In the genomic region with DNA sequence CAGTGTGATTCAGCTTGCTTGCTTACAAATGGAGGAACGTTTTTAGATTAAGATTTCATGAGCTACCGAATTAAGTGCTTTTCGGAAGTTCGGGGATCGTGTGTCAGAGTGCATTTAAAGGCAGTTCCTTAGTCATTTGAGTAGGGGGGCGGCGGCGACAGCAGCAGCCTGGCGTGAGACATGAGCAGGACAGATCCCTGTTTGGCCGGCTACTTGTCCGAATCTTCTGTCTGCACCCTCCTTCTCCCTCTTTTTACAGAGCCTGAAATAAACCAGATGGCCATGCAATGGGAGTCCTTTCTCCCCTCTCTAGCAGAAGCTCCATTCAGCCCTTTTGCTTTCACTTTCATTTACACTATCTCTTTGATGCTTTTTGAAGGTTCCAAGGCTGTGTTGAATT, we compare ENCODE assay signal across 8 mouse cellular contexts. TPM values are rescaled to one million over a fixed set of nuclear protein-coding genes. Genes with fewer than 3 reads are reported as not detected.
A peak's percentile ranks its signal among the peaks of the same experiment; 100 is the strongest.
DNase-seq lines count a peak whose midpoint lies in the region; ATAC-seq lines count a peak whose summit lies in the region.

No protein-coding gene starts in this region.

- H3K4me3 ChIP-seq in kidney, embryonic 15.5 days (replicated peaks) = peak overlapping the region; percentile 35
- peak overlapping the region; percentile 39 for H3K4me3 ChIP-seq in heart, embryonic 12.5 days
- H3K4me3 ChIP-seq in liver, embryonic 11.5 days (ENCODE audit: low read depth, low read length) = peak overlapping the region; percentile 89
- H3K4me3 ChIP-seq in stomach, embryonic 16.5 days (replicated peaks; ENCODE audit: low read length) = peak overlapping the region; percentile 83

- no peak for DNase-seq in kidney, adult 9 months
- no peak for DNase-seq in liver, embryonic 11.5 days (ENCODE audit: low spot score)
- DNase-seq in layer of hippocampus, postnatal 10 days (ENCODE audit: low spot score in 2 of 2) = no peak

- H3K4me2 ChIP-seq in kidney, embryonic 15.5 days = peak overlapping the region; percentile 87
- H3K4me2 ChIP-seq in heart, embryonic 12.5 days = peak overlapping the region; percentile 91
- peak overlapping the region; percentile 95 for H3K4me2 ChIP-seq in liver, embryonic 11.5 days
- peak overlapping the region; percentile 85 for H3K4me2 ChIP-seq in stomach, embryonic 16.5 days (ENCODE audit: low read depth, low read length)

- peak overlapping the region; percentile 39; the same call in 1 of the 2 replicates for H3K27ac ChIP-seq in kidney, embryonic 15.5 days
- H3K27ac ChIP-seq in heart, embryonic 12.5 days (ENCODE audit: poor library complexity, severe bottlenecking) = peak overlapping the region; percentile 32; the same call in 1 of the 2 replicates
- no peak overlapping the region for H3K27ac ChIP-seq in liver, embryonic 11.5 days (ENCODE audit: low read depth, low read length)
- peak overlapping the region; percentile 81 for H3K27ac ChIP-seq in stomach, embryonic 16.5 days (ENCODE audit: low read length)

- no peaks in the 10 kb centered on the region for H3K27me3 ChIP-seq in kidney, embryonic 15.5 days
- H3K27me3 ChIP-seq in heart, embryonic 12.5 days (replicated peaks) = no peaks in the 10 kb centered on the region
- no peaks in the 10 kb centered on the region for H3K27me3 ChIP-seq in liver, embryonic 11.5 days (replicated peaks; ENCODE audit: control insufficient read depth, insufficient read depth, low read length)
- H3K27me3 ChIP-seq in stomach, embryonic 16.5 days (ENCODE audit: control insufficient read depth, insufficient read depth, low read length) = no peaks in the 10 kb centered on the region

- H3K9ac ChIP-seq in kidney, embryonic 15.5 days = no peak overlapping the region
- H3K9ac ChIP-seq in heart, embryonic 12.5 days = peak overlapping the region; percentile 53; the same call in 1 of the 2 replicates
- peak overlapping the region; percentile 85 for H3K9ac ChIP-seq in liver, embryonic 11.5 days (ENCODE audit: low read depth, low read length)
- H3K9ac ChIP-seq in stomach, embryonic 16.5 days (ENCODE audit: low read length) = peak overlapping the region; percentile 60

- H3K4me1 ChIP-seq in kidney, embryonic 15.5 days = peaks cover 57% of the 10 kb centered on the region
- peaks cover 51% of the 10 kb centered on the region for H3K4me1 ChIP-seq in heart, embryonic 12.5 days (replicated peaks)
- peaks cover 83% of the 10 kb centered on the region for H3K4me1 ChIP-seq in liver, embryonic 11.5 days (replicated peaks; ENCODE audit: control insufficient read depth, insufficient read depth, low read length)
- H3K4me1 ChIP-seq in stomach, embryonic 16.5 days (ENCODE audit: control insufficient read depth, insufficient read depth, low read length) = peaks cover 49% of the 10 kb centered on the region

- H3K9me3 ChIP-seq in kidney, embryonic 15.5 days (replicated peaks) = no peaks in the 10 kb centered on the region
- no peaks in the 10 kb centered on the region for H3K9me3 ChIP-seq in heart, embryonic 12.5 days (replicated peaks)
- H3K9me3 ChIP-seq in liver, embryonic 11.5 days (ENCODE audit: control insufficient read depth, low read length) = no peaks in the 10 kb centered on the region
- no peaks in the 10 kb centered on the region for H3K9me3 ChIP-seq in stomach, embryonic 16.5 days (replicated peaks; ENCODE audit: control insufficient read depth, low read length)

- WGBS in kidney, embryonic 15.5 days = 7% methylated on average over 11 of the region's 11 CpGs
- 15% methylated on average over 11 of the region's 11 CpGs for WGBS in heart, embryonic 12.5 days
- 25% methylated on average over 11 of the region's 11 CpGs for WGBS in liver, embryonic 11.5 days
- 24% methylated on average over 11 of the region's 11 CpGs for WGBS in stomach, embryonic 16.5 days

- ATAC-seq in kidney, embryonic 15.5 days (replicated peaks; ENCODE audit: low FRiP score) = no peak
- ATAC-seq in activated CD4-positive, CD25-positive, alpha-beta regulatory T cell, adult 4 months = peak; percentile 16
- ATAC-seq in heart, embryonic 12.5 days (ENCODE audit: insufficient number of reproducible peaks, low FRiP score) = no peak
- no peak for ATAC-seq in liver, embryonic 11.5 days (replicated peaks; ENCODE audit: low FRiP score)
- ATAC-seq in stomach, embryonic 16.5 days (ENCODE audit: insufficient read depth, low FRiP score) = no peak
- ATAC-seq in megakaryocyte progenitor cell, adult 5-6 weeks (replicated peaks; ENCODE audit: poor library complexity) = no peak

- no peaks in the 10 kb centered on the region for H3K36me3 ChIP-seq in kidney, embryonic 15.5 days
- no peaks in the 10 kb centered on the region for H3K36me3 ChIP-seq in heart, embryonic 12.5 days
- no peaks in the 10 kb centered on the region for H3K36me3 ChIP-seq in liver, embryonic 11.5 days (ENCODE audit: control insufficient read depth, insufficient read depth, low read length)
- H3K36me3 ChIP-seq in stomach, embryonic 16.5 days (ENCODE audit: control insufficient read depth, insufficient read depth, low read length) = no peaks in the 10 kb centered on the region

RNA-seq across cellular contexts. Expression of a gene that starts 2.3 kb away (rescaled TPM):
- 12.0 and 12.2 TPM in 2 replicates for polyA plus RNA-seq in kidney, embryonic 15.5 days (2015; fragmentation: Nextera tagmentation; extraction: Ambion mirVana)
- polyA plus RNA-seq in activated CD4-positive, CD25-positive, alpha-beta regulatory T cell, adult 4 months (2017; shearing (Covaris generic)) = 10 to 100 TPM; 16.9 to 27.7 TPM
- polyA plus RNA-seq in heart, embryonic 12.5 days (2016; fragmentation: Nextera tagmentation; extraction: Ambion mirVana) = 5.6 and 5.8 TPM in 2 replicates
- polyA plus RNA-seq in liver, embryonic 11.5 days (2014; fragmentation: Nextera tagmentation; extraction: Ambion mirVana) = 11.5 and 13.4 TPM in 2 replicates
- polyA plus RNA-seq in stomach, embryonic 16.5 days (2015; fragmentation: Nextera tagmentation; extraction: Ambion mirVana) = 13.8 and 15.7 TPM in 2 replicates
- 100 to 1,000 TPM in 1 of 2 experiments, 10 to 100 TPM in 1; 93.4 to 101 TPM for total RNA-seq in layer of hippocampus, postnatal 10 days (2021)
- 58.0 and 60.4 TPM in 2 replicates for total RNA-seq in megakaryocyte progenitor cell, adult 5-6 weeks (2015)
- total RNA-seq in megakaryocyte progenitor cell, adult 5-6 weeks (2017) = 28.3 and 30.2 TPM in 2 replicates

Comparison
In these comparisons a context has a peak if more than half of its experiments do, and no peak if none do; other contexts are left out.
1. H3K4me3 ChIP-seq: peak in every context shown above with its lines; median percentile 89 in liver, embryonic 11.5 days; 83 in stomach, embryonic 16.5 days; 39 in heart, embryonic 12.5 days; 35 in kidney, embryonic 15.5 days.